Mouse (Mus musculus): ENCODE measurements at regions not wholly inside any gene's neighbourhood (a gene's known extent, or its start where the extent isn't known, plus 50 kb on each side); places are given as distances from the start of the nearest gene placed in this dataset.

- no peak for DNase-seq (ENCODE audit: low spot score in 2 of 2)
- intact Hi-C loops (cut with DNase I) = no loop called here
These were observed 412.9 kb upstream of the Zfp703 start for GRCm38 (mm10) chr8:26564254-26564653.

GRCm38 (mm10) chr8:26568423-26569060 is 408.6 kb upstream of the Zfp703 start:
- intact Hi-C loops (cut with DNase I) = no loop called here
- DNase-seq (ENCODE audit: low spot score in 2 of 2) = no peak

- intact Hi-C loops (cut with DNase I) = no loop called here
These were observed 388.3 kb upstream of the Zfp703 start for GRCm38 (mm10) chr8:26588841-26589240.

GRCm38 (mm10) chr8:26590591-26591212 is 386.4 kb upstream of the Zfp703 start:
- no peak for DNase-seq (ENCODE audit: low spot score in 2 of 2)
- intact Hi-C loops (cut with DNase I) = no loop called here

More at GRCm38 (mm10) chr8:26588841-26589240, 388.3 kb upstream of the Zfp703 start:
- no peak for DNase-seq (ENCODE audit: low spot score in 2 of 2)

GRCm38 (mm10) chr8:26591266-26591665 is 385.9 kb upstream of the Zfp703 start:
- no peak for DNase-seq (ENCODE audit: low spot score in 2 of 2)
- intact Hi-C loops (cut with DNase I) = no loop called here

- intact Hi-C loops (cut with DNase I) = no loop called here
- DNase-seq (ENCODE audit: low spot score in 2 of 2) = no peak
These were observed 383.4 kb upstream of the Zfp703 start for GRCm38 (mm10) chr8:26593536-26594368.

- no peak for DNase-seq (ENCODE audit: low spot score in 2 of 2)
- intact Hi-C loops (cut with DNase I) = no loop called here
These were observed 382.7 kb upstream of the Zfp703 start for GRCm38 (mm10) chr8:26594369-26594920.

- intact Hi-C loops (cut with DNase I) = no loop called here
- no peak for DNase-seq (ENCODE audit: low spot score in 2 of 2)
These were observed 381.6 kb upstream of the Zfp703 start for GRCm38 (mm10) chr8:26595431-26596018.

GRCm38 (mm10) chr8:26596665-26597362 is 380.3 kb upstream of the Zfp703 start:
- intact Hi-C loops (cut with DNase I) = no loop called here
- DNase-seq (ENCODE audit: low spot score in 2 of 2) = no peak

GRCm38 (mm10) chr8:26598520-26598919 is 378.6 kb upstream of the Zfp703 start:
- DNase-seq (ENCODE audit: low spot score in 2 of 2) = no peak
- intact Hi-C loops (cut with DNase I) = no loop called here

GRCm38 (mm10) chr8:26600127-26600526 is 377.0 kb upstream of the Zfp703 start:
- DNase-seq (ENCODE audit: low spot score in 2 of 2) = no peak
- intact Hi-C loops (cut with DNase I) = no loop called here

- intact Hi-C loops (cut with DNase I) = no loop called here
These were observed 369.1 kb upstream of the Zfp703 start for GRCm38 (mm10) chr8:26608001-26608400.

GRCm38 (mm10) chr8:26608588-26608987 is 368.5 kb upstream of the Zfp703 start:
- intact Hi-C loops (cut with DNase I) = no loop called here
- no peak for DNase-seq (ENCODE audit: low spot score in 2 of 2)

More at GRCm38 (mm10) chr8:26608001-26608400, 369.1 kb upstream of the Zfp703 start:
- peak in 1 of 2 experiments; percentile 6 for DNase-seq (ENCODE audit: low spot score in 2 of 2)

GRCm38 (mm10) chr8:26612153-26612552 is 365.0 kb upstream of the Zfp703 start:
- intact Hi-C loops (cut with DNase I) = no loop called here
- DNase-seq (ENCODE audit: low spot score in 2 of 2) = no peak

- intact Hi-C loops (cut with DNase I) = no loop called here
- no peak for DNase-seq (ENCODE audit: low spot score in 2 of 2)
These were observed 354.6 kb upstream of the Zfp703 start for GRCm38 (mm10) chr8:26622311-26623052.

- intact Hi-C loops (cut with DNase I) = no loop called here
- no peak for DNase-seq (ENCODE audit: low spot score in 2 of 2)
These were observed 350.9 kb upstream of the Zfp703 start for GRCm38 (mm10) chr8:26626186-26626585.

GRCm38 (mm10) chr8:26626651-26627077 is 350.5 kb upstream of the Zfp703 start:
- intact Hi-C loops (cut with DNase I) = no loop called here
- DNase-seq (ENCODE audit: low spot score in 2 of 2) = no peak

GRCm38 (mm10) chr8:26627191-26627891 is 349.8 kb upstream of the Zfp703 start:
- intact Hi-C loops (cut with DNase I) = no loop called here
- DNase-seq (ENCODE audit: low spot score in 2 of 2) = no peak

All from left cerebral cortex, postnatal 36 days (tissue).